Mouse (Mus musculus) erythroblast, adult 5-6 weeks (primary cell): ENCODE results near the gene Pink1. TPM values are rescaled to one million over a fixed set of nuclear protein-coding genes. Genes with fewer than 3 reads are reported as not detected.
"Not testable (repeated sequence)": the region's sequence is repeated elsewhere in the genome, so short reads cannot be mapped to it uniquely, and the experiment has no call there.

Experiments used
- ATAC-seq: replicated peaks from 2 replicates; pipeline ENCODE4 v1.8.0; 2016; ENCODE audit warnings: moderate number of reproducible peaks, mild to moderate bottlenecking, moderate TSS enrichment, inconsistent platforms; ENCODE audit not compliant: poor library complexity, low FRiP score, severe bottlenecking
- total RNA-seq, 2 experiments: library from RNA; stranded (forward) in 1 of 2; stranded (reverse) in 1 of 2; fragments of 150-400 nt in 1 of 2; fragments of 200-764, 138-1000 nt in 1 of 2; gene quantifications; 2 replicates each; pipeline versions ENCODE4 v1.2.3 to v1.2.4; 2015 to 2017; ENCODE audit warnings: low replicate concordance in 2 of 2

Pink1 gene
- total RNA-seq, 2 experiments from 2014 or later = 58.8 to 91.2 TPM

- ATAC-seq = no peak
Observed at GRCm38 (mm10) chr4:138343341-138343837, 17.3 kb upstream of the Pink1 start.

DNA sequence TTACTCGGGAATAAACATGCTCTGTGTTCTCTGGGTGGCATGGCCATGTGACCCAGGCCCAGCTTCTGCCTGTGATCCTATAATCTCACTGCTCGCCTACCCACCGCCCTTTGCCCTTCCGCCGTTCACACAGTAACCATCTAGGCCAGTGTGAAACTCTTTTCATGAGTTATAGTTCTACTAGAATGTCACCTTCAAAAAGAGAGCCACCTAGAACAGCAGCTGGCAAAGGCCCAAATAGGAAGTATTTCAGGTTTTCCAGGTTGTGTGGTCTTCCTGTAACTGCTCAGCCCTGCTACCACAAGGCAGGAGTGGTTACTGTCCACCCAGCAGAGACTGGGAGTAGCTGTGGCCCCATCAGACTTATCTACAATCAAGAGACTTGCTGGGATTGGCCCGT is 16.7 kb upstream of the Pink1 start:
- no peak for ATAC-seq

GRCm38 (mm10) chr4:138342048-138342447 is 15.9 kb upstream of the Pink1 start:
- no peak for ATAC-seq

GRCm38 (mm10) chr4:138341393-138341792 is 15.3 kb upstream of the Pink1 start:
- no peak for ATAC-seq

DNA sequence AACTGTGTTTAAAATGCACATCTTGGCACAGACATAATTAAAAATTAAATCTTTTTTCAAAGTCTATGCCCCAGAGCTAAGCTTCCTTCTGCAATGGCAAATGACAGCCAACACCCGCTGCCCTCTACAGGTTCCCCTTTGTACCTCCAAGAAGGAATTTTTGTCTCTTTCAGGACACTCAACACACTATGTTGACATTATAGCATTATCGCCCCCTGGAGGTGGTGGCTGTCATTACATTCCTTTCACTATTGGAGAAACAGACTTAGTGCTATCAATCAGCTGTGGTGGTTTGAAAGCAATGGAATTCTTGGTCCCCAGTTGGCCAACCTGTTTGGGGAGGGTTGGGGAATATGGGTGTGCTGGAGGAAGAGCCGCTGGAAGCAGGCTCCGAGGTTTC is 13.9 kb upstream of the Pink1 start:
- 0 out of 2 replicates have a peak, but pooled peaks have one; percentile 18 for ATAC-seq

DNA sequence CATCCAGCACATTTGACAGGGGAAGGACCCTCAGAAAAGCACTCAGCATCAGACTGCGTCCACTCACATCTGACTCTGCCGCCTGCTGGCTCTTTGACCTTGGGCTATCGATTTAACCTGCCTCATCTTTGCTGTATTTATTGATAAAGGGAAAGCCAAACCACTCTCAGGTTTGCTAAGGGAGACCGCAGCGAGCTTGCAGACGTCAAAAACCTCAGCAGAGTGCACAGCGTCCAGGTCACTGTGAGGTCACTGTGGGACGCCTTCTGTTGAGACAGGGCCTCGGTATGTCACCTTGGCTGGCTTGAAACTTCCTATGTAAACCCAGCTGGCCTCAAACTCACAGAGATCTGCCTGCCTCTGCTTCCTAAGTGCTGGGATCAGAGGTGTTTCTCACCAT is 11.2 kb upstream of the Pink1 start:
- no peak for ATAC-seq

DNA sequence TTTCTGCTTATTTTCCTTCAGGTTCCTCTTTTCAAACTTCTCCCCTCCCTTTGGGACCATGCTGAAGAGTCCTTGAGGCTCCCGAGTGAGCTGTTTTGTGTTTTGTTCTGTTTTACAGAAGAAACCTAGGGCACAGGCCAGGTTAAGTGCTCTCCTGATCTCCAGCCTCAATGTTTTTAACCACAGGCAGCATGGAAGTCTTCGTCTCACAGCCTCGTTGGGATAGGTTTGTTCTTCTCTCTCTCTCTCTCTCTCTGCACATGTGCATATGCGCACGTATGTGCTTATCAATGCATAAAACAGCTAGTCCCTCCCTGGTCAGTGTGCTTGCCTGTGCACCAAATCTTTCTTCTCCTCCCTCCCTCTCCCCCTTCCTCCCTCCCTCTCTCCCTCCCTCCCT is 10.8 kb upstream of the Pink1 start:
- ATAC-seq = no peak

GRCm38 (mm10) chr4:138335648-138336047 is 9.5 kb upstream of the Pink1 start:
- ATAC-seq = no peak

- no peak for ATAC-seq
Observed at GRCm38 (mm10) chr4:138335036-138335435, 8.9 kb upstream of the Pink1 start.

GRCm38 (mm10) chr4:138333135-138333534 is 7.0 kb upstream of the Pink1 start:
- no peak for ATAC-seq

DNA sequence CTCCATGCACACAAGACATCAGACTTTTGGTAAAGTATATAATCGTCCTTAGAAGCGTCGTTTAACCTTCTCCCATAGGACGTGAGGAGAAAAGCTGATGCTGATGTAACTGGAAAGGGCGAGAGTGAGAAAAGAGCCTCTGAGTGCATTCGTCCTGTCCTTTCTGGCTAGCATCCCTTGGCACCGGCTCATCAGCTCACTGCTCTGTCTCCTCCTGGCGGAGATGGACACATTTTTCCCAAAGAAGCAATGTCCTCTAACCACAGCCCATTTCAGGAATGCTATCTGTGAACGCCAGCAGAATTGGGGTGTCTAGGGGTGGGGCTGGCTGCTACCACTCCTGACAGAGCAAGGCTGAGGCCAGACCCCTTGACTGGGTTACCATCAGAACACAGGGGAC is 5.5 kb upstream of the Pink1 start:
- ATAC-seq = no peak

DNA sequence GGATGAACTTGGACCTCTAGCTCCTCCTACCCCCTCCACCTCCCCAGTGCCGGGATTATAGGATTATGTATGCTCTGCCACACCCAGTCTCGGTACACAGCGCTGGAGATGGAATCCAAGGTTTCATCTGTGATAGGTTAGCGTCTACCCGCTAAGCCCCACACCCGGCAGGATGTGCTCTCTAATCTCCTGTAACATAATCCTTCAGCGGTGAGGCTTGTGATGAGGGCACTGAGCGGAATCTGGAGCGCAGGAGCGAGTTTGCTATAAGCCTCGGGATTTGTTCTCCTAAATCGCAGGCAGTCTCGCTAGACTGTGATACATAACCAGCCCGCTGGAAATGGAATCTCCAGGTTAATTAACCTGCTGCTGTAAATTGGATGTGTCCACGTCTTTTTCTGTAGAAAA is 4.2 kb upstream of the Pink1 start:
- ATAC-seq = no peak

DNA sequence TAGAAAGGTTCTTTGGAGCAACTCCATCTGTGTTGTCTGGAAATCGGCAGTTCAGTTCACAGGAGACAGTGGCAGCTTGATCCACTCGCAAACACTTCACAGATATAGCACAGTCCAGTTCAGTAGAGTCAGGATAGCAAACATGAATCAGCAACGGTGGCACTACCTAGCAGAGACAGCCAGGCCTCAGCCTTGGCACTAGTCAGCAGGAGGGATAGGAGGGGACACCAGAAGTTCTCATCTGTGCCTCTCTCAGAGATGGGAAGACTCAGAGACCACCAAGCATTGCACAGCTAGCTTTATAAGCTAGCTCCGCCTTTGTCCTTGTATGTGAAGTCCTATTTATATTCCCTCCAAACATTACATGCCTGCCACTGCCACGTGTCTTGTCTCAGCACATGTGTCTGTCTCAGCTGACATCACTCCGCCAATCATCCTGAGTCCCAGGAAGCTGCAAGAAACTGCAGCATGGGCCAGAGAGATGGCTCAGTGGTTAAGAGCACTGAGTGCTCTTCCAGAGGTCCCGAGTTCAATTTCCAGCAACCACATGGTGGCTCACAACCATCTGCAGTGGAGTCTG is 1.9 kb upstream of the Pink1 start:
- ATAC-seq = 0 out of 2 replicates have a peak, but pooled peaks have one; percentile 9

DNA sequence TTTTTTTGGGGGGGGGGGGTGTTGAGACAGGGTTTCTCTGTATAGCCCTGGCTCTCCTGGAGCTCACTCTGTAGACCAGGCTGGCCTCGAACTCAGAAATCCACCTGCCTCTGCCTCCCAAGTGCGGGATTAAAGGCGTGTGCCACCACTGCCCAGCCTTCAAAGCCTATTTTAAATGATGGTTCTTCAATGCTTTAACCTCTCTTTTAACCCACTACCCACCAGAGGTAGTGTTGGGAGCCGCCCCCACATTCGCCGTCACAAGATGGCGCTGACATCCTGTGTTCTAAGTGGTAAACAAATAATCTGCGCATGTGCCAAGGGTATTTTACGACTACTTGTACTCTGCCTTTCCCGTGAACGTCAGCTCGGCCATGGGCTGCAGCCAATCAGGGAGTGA is 1.0 kb upstream of the Pink1 start:
- ATAC-seq = not testable (repeated sequence)

- peak; percentile 92 for ATAC-seq
Observed at GRCm38 (mm10) chr4:138325466-138326076, 536 bp downstream of the Pink1 start.

DNA sequence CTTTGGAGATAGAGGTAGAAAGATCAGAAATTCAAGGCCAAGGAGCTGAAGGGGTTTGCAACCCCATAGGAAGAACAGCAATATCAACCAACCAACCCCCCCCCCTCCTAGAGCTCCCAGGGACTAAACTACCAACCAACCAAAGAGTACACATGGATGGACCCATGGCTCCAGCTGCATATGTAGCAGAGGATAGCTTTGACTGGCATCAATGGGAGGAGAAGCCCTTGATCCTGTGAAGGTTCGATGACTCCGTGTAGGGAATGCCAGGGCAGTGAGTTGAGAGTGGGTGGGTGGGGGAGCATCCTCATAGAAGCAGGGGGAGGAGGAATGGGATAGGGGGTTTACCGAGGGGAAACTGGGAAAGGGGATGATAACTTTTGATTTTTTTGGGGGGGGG is 1.7 kb downstream of the Pink1 start:
- ATAC-seq = no peak

- no peak for ATAC-seq
Observed at GRCm38 (mm10) chr4:138323753-138324152, 2.4 kb downstream of the Pink1 start.

DNA sequence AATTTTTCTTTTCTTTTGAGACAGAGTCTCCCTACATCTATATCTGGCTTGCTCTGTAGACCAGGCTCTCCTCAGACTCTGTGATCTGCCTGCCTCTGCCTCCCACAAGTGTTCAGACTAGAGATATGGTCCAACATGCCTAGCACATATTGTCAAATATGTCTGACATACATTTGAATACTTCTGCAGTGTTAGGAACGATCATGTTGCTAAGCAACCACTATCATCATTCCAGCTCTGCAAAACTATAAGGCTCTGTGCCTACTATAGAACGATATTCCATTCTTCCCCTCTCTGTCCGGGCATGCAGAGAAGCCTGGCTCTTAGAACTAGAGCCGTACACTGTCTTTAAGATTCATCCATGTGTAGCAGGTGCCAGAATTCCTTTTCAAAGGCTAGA is 3.4 kb downstream of the Pink1 start:
- ATAC-seq = no peak

GRCm38 (mm10) chr4:138321488-138321887 is 4.6 kb downstream of the Pink1 start:
- ATAC-seq = no peak

DNA sequence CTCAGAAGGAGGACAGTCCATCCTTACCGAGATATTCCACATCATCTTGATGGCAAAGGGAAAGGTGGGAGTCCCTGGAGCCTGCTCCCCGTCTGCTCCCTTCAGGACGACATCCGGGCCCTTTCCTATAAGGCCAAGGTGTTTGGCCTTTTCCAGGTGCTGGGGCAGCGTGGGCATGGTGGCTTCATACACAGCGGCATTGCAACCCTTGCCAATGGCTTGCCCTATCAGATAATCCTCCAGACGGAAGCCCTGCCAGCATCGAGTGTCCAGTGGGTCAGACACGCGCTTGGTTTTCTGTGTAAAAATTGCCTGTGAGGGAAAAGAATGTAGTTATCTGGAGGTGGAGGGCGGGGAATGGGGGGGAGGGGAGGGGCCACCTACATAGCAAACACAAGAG is 5.4 kb downstream of the Pink1 start:
- ATAC-seq = no peak

DNA sequence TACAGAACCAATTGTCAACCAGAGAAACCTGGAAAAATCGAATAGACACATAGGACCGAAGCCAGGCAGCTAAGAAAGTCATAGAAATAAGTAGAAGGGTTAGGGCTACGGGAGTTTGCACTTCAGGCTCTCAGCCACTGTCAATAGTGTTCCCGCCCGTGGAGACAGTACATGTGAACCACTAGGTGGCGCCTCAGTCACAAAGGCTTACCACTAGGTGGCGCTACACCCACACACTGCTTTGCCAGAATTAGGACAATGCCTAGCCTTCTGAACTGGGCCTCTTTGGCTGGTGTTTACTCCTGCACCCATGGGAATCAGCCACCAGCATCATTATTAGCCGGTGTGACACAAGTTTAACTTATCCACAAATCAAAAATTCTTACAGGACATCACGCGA is 6.6 kb downstream of the Pink1 start:
- ATAC-seq = peak; percentile 53
